Mouse (Mus musculus) lung, embryonic 16.5 days (tissue): ENCODE data around the gene Ramp1. TPM values are rescaled to one million over a fixed set of nuclear protein-coding genes. Genes with fewer than 3 reads are reported as not detected.

Source experiments
- ATAC-seq: fragments of 200-750 bp; cut with Nextera tagmentation; 2 replicates; pipeline ENCODE4 v1.8.0; 2017; ENCODE audit warnings: low read depth, mild to moderate bottlenecking, moderate library complexity
- H3K27ac ChIP-seq: fragments of 300-500 bp; sonication (generic); 2 replicates; pipeline ENCODE4 v1.5.1; 2014; ENCODE audit warnings: mild to moderate bottlenecking, control low read depth, low read length
- H3K27me3 ChIP-seq: fragments of 300-500 bp; sonication (generic); 2 replicates; pipeline ENCODE4 v1.6.1; 2014; ENCODE audit warnings: low read depth, low read length, mixed read lengths; ENCODE audit not compliant: control insufficient read depth, insufficient read depth
- H3K36me3 ChIP-seq: fragments of 300-500 bp; sonication (generic); 2 replicates; pipeline ENCODE4 v1.6.1; 2014; ENCODE audit warnings: low read length; ENCODE audit not compliant: control insufficient read depth, insufficient read depth
- H3K4me1 ChIP-seq: fragments of 300-500 bp; sonication (generic); replicated peaks from 2 replicates; pipeline ENCODE4 v1.6.1; 2014; ENCODE audit warnings: low read length, mixed read lengths; ENCODE audit not compliant: control insufficient read depth, insufficient read depth
- H3K4me2 ChIP-seq: fragments of 300-500 bp; sonication (generic); 2 replicates; pipeline ENCODE4 v1.6.1; 2014; ENCODE audit warnings: low read depth, low read length, control low read depth
- H3K4me3 ChIP-seq: fragments of 300-500 bp; sonication (generic); 2 replicates; pipeline ENCODE4 v1.5.1; 2014; ENCODE audit warnings: mild to moderate bottlenecking, low read length, control low read depth
- H3K9ac ChIP-seq: fragments of 300-500 bp; sonication (generic); 2 replicates; pipeline ENCODE4 v1.6.1; 2014; ENCODE audit warnings: low read length, control low read depth
- H3K9me3 ChIP-seq: fragments of 300-500 bp; sonication (generic); 2 replicates; pipeline ENCODE4 v1.6.1; 2016; ENCODE audit warnings: low read length; ENCODE audit not compliant: control insufficient read depth
- WGBS: fragments of 180-500 bp; shearing (Covaris S2); extraction: QIAGEN DNeasy Blood & Tissue Kit; methylation state at CpG from one replicate; pipeline ENCODE4 v1.1.7; 2014; 5-methylcytosine and 5-hydroxymethylcytosine counted together
- polyA plus RNA-seq: library from polyadenylated mRNA; unstranded; fragments of >200 nt; fragmentation: Nextera tagmentation; extraction: Ambion mirVana; gene quantifications from 2 replicates; pipeline ENCODE4 v1.2.1, GENCODE M21; 2015

The Ramp1 gene
- polyA plus RNA-seq, 1 experiment from 2014 or later = 8.6 TPM

GRCm38 (mm10) chr1:91188851-91189460 lies 9.3 kb downstream of the Ramp1 start:
- no peaks in the 10 kb centered on the region for H3K27me3 ChIP-seq
- H3K9ac ChIP-seq = no peak overlapping the region
- no peaks in the 10 kb centered on the region for H3K4me1 ChIP-seq
- no peaks in the 10 kb centered on the region for H3K36me3 ChIP-seq
- no peak overlapping the region for H3K4me3 ChIP-seq
- ATAC-seq = no peak
- H3K9me3 ChIP-seq = no peaks in the 10 kb centered on the region
- no peak overlapping the region for H3K27ac ChIP-seq
- H3K4me2 ChIP-seq = no peak overlapping the region
- 85% methylated on average over 10 of the region's 10 CpGs for WGBS

GRCm38 (mm10) chr1:91192184-91192583 lies 12.6 kb downstream of the Ramp1 start:
- WGBS = 63% methylated on average over 8 of the region's 8 CpGs
- H3K9ac ChIP-seq = no peak overlapping the region

GRCm38 (mm10) chr1:91193242-91193641 lies 13.6 kb downstream of the Ramp1 start:
- Histone ChIP-seq H3K4me3 (no peak overlapping the region), H3K9me3 (no peaks in the 10 kb centered on the region), H3K36me3 (no peaks in the 10 kb centered on the region), H3K9ac (no peak overlapping the region), H3K27ac (no peak overlapping the region), H3K4me2 (no peak overlapping the region), H3K27me3 (no peaks in the 10 kb centered on the region), H3K4me1 (no peaks in the 10 kb centered on the region)
- WGBS = 77% methylated on average over 4 of the region's 4 CpGs
- ATAC-seq = no peak

More at GRCm38 (mm10) chr1:91192184-91192583, 12.6 kb downstream of the Ramp1 start:
- Histone ChIP-seq H3K9me3 (no peaks in the 10 kb centered on the region), H3K4me2 (no peak overlapping the region), H3K36me3 (no peaks in the 10 kb centered on the region), H3K4me3 (no peak overlapping the region), H3K27ac (no peak overlapping the region), H3K4me1 (no peaks in the 10 kb centered on the region), H3K27me3 (no peaks in the 10 kb centered on the region)
- ATAC-seq = no peak

GRCm38 (mm10) chr1:91193680-91194079 lies 14.1 kb downstream of the Ramp1 start:
- ATAC-seq = no peak
- Histone ChIP-seq H3K27me3 (no peaks in the 10 kb centered on the region), H3K27ac (no peak overlapping the region), H3K36me3 (no peaks in the 10 kb centered on the region), H3K9me3 (no peaks in the 10 kb centered on the region), H3K4me3 (no peak overlapping the region), H3K4me1 (no peaks in the 10 kb centered on the region), H3K4me2 (no peak overlapping the region), H3K9ac (no peak overlapping the region)
- WGBS = 62% methylated on average over 4 of the region's 4 CpGs

GRCm38 (mm10) chr1:91199793-91200192 lies 20.2 kb downstream of the Ramp1 start:
- H3K36me3 ChIP-seq = no peaks in the 10 kb centered on the region
- H3K4me1 ChIP-seq = no peaks in the 10 kb centered on the region
- ATAC-seq = no peak
- H3K4me3 ChIP-seq = no peak overlapping the region
- H3K27ac ChIP-seq = no peak overlapping the region
- no peaks in the 10 kb centered on the region for H3K9me3 ChIP-seq
- H3K4me2 ChIP-seq = no peak overlapping the region
- WGBS = 89% methylated on average over 10 of the region's 10 CpGs
- no peak overlapping the region for H3K9ac ChIP-seq
- H3K27me3 ChIP-seq = no peaks in the 10 kb centered on the region

GRCm38 (mm10) chr1:91201122-91201521 lies 21.5 kb downstream of the Ramp1 start:
- H3K27ac ChIP-seq = no peak overlapping the region
- H3K9me3 ChIP-seq = no peaks in the 10 kb centered on the region
- no peak overlapping the region for H3K9ac ChIP-seq
- H3K27me3 ChIP-seq = no peaks in the 10 kb centered on the region
- no peaks in the 10 kb centered on the region for H3K4me1 ChIP-seq
- 51% methylated on average over 3 of the region's 3 CpGs for WGBS
- no peak overlapping the region for H3K4me3 ChIP-seq
- no peak for ATAC-seq
- no peak overlapping the region for H3K4me2 ChIP-seq
- H3K36me3 ChIP-seq = no peaks in the 10 kb centered on the region

GRCm38 (mm10) chr1:91204221-91204765 lies 24.7 kb downstream of the Ramp1 start:
- Histone ChIP-seq H3K9ac (no peak overlapping the region), H3K27me3 (no peaks in the 10 kb centered on the region), H3K9me3 (no peaks in the 10 kb centered on the region), H3K4me2 (no peak overlapping the region), H3K4me3 (no peak overlapping the region), H3K27ac (no peak overlapping the region), H3K4me1 (no peaks in the 10 kb centered on the region), H3K36me3 (no peaks in the 10 kb centered on the region)
- ATAC-seq = no peak
- WGBS = 74% methylated on average over 5 of the region's 5 CpGs

GRCm38 (mm10) chr1:91205651-91206050 lies 26.0 kb downstream of the Ramp1 start:
- no peak overlapping the region for H3K27ac ChIP-seq
- no peak for ATAC-seq
- H3K4me2 ChIP-seq = no peak overlapping the region
- no peaks in the 10 kb centered on the region for H3K36me3 ChIP-seq
- H3K9me3 ChIP-seq = no peaks in the 10 kb centered on the region
- H3K27me3 ChIP-seq = no peaks in the 10 kb centered on the region
- no peaks in the 10 kb centered on the region for H3K4me1 ChIP-seq
- no peak overlapping the region for H3K4me3 ChIP-seq
- WGBS = 69% methylated on average over 6 of the region's 6 CpGs
- H3K9ac ChIP-seq = no peak overlapping the region

GRCm38 (mm10) chr1:91206336-91206735 lies 26.7 kb downstream of the Ramp1 start:
- Histone ChIP-seq H3K4me1 (0 out of 2 replicates have a peak, but pooled peaks cover under 1% of the 10 kb centered on the region), H3K36me3 (no peaks in the 10 kb centered on the region), H3K4me3 (no peak overlapping the region), H3K27ac (no peak overlapping the region), H3K9me3 (no peaks in the 10 kb centered on the region), H3K4me2 (no peak overlapping the region), H3K27me3 (no peaks in the 10 kb centered on the region), H3K9ac (no peak overlapping the region)
- WGBS = 77% methylated on average over 8 of the region's 8 CpGs
- no peak for ATAC-seq
